Mouse (Mus musculus) MEL (cell line): ENCODE results near the gene Atp6v1e2. TPM values are rescaled to one million over a fixed set of nuclear protein-coding genes. Genes with fewer than 3 reads are reported as not detected.

ENCODE experiments used
- DNase-seq: peaks from one replicate; pipeline ENCODE4 v3.0.0; 2011; ENCODE audit warnings: low read depth, low spot score
- H3K27ac ChIP-seq: 2 replicates; pipeline ENCODE4 v1.5.1; 2012; ENCODE audit warnings: low read depth, mild to moderate bottlenecking, control low read depth, low read length, moderate library complexity; ENCODE audit not compliant: control insufficient read depth
- H3K27me3 ChIP-seq, 2 experiments: fragments of 150-350 bp in 1 of 2; sonication (generic) in 1 of 2; 2 replicates each; pipeline ENCODE4 v1.6.1; 2012; ENCODE audit warnings: low read length in 2 of 2, mild to moderate bottlenecking in 2 of 2, improper control_type of control experiment in 1 of 2, moderate library complexity in 1 of 2; ENCODE audit not compliant: insufficient read depth in 2 of 2, control insufficient read depth in 1 of 2
- H3K36me3 ChIP-seq, 2 experiments: 2 replicates each; pipeline ENCODE4 v1.6.1; 2012 to 2014; ENCODE audit warnings: low read length in 2 of 2, improper control_type of control experiment in 1 of 2, inconsistent platforms in 1 of 2, mild to moderate bottlenecking in 1 of 2; ENCODE audit not compliant: insufficient read depth in 2 of 2, control insufficient read depth in 1 of 2
- H3K4me1 ChIP-seq, 2 experiments: fragments of 150-350 bp in 1 of 2; sonication (generic) in 1 of 2; 2 replicates each; pipeline ENCODE4 v1.6.1; 2012; ENCODE audit warnings: low read length in 2 of 2, improper control_type of control experiment in 1 of 2, mild to moderate bottlenecking in 1 of 2; ENCODE audit not compliant: insufficient read depth in 2 of 2, control insufficient read depth in 1 of 2
- H3K4me3 ChIP-seq, 2 experiments: fragments of 150-350 bp in 1 of 2; sonication (generic) in 1 of 2; 2 replicates each; pipeline ENCODE4 v1.5.1; 2012; ENCODE audit warnings: low read depth in 2 of 2, low read length in 2 of 2, mild to moderate bottlenecking in 2 of 2, moderate library complexity in 2 of 2, control low read depth in 1 of 2, improper control_type of control experiment in 1 of 2; ENCODE audit not compliant: control insufficient read depth in 1 of 2, insufficient read depth in 1 of 2
- H3K79me2 ChIP-seq: 2 replicates; pipeline ENCODE4 v1.6.1; 2012; ENCODE audit warnings: mild to moderate bottlenecking, low read length, moderate library complexity; ENCODE audit not compliant: control insufficient read depth, poor library complexity, insufficient read depth
- H3K9ac ChIP-seq: 2 replicates; pipeline ENCODE4 v1.6.1; 2012; ENCODE audit warnings: low read depth, mild to moderate bottlenecking, control low read depth, low read length, moderate library complexity; ENCODE audit not compliant: control insufficient read depth, poor library complexity, severe bottlenecking
- H3K9me3 ChIP-seq: fragments of 150-350 bp; sonication (generic); replicated peaks from 2 replicates; pipeline ENCODE4 v1.6.1; 2012; ENCODE audit warnings: mild to moderate bottlenecking, low read length, improper control_type of control experiment, moderate library complexity; ENCODE audit not compliant: insufficient read depth
- BHLHE40 ChIP-seq: IDR thresholded peaks from 2 replicates; pipeline ENCODE4 v1.6.1; 2012; ENCODE audit warnings: low read depth, mild to moderate bottlenecking, inconsistent platforms, low read length, improper control_type of control experiment, borderline replicate concordance
- CTCF ChIP-seq, 3 experiments: IDR thresholded peaks in 2 of 3; conservative IDR thresholded peaks in 1 of 3; 2 replicates each; pipeline ENCODE4 v1.5.1; 2011 to 2012; ENCODE audit warnings: low read length in 3 of 3, low read depth in 2 of 3, mild to moderate bottlenecking in 2 of 3, improper control_type of control experiment in 1 of 3, inconsistent platforms in 1 of 3, mixed read lengths in 1 of 3, moderate library complexity in 1 of 3; ENCODE audit not compliant: control insufficient read depth in 1 of 3, insufficient read depth in 1 of 3, poor library complexity in 1 of 3, severe bottlenecking in 1 of 3
- E2F4 ChIP-seq: IDR thresholded peaks from 2 replicates; pipeline ENCODE4 v1.6.1; 2011; ENCODE audit warnings: low read depth, low read length, improper control_type of control experiment, borderline replicate concordance
- GABPA ChIP-seq: IDR thresholded peaks from 2 replicates; pipeline ENCODE4 v1.6.1; 2012; ENCODE audit warnings: low read depth, mild to moderate bottlenecking, inconsistent platforms, low read length, improper control_type of control experiment, moderate library complexity
- GATA1 ChIP-seq: IDR thresholded peaks from 2 replicates; pipeline ENCODE4 v1.6.1; 2011; ENCODE audit warnings: low read depth, low read length, improper control_type of control experiment
- HCFC1 ChIP-seq: IDR thresholded peaks from 2 replicates; pipeline ENCODE4 v1.6.1; 2012; ENCODE audit warnings: low read depth, mild to moderate bottlenecking, inconsistent platforms, low read length, improper control_type of control experiment, moderate library complexity
- MAZ ChIP-seq: IDR thresholded peaks from 2 replicates; pipeline ENCODE4 v1.6.1; 2012; ENCODE audit warnings: low read depth, mild to moderate bottlenecking, inconsistent platforms, low read length, improper control_type of control experiment
- MEF2A ChIP-seq: IDR thresholded peaks from 2 replicates; pipeline ENCODE4 v1.6.1; 2014; ENCODE audit warnings: low read depth, mild to moderate bottlenecking, inconsistent platforms, low read length, improper control_type of control experiment; ENCODE audit not compliant: poor library complexity, insufficient replicate concordance, severe bottlenecking; ENCODE audit errors: extremely low read depth
- MXI1 ChIP-seq: IDR thresholded peaks from 2 replicates; pipeline ENCODE4 v1.6.1; 2011; ENCODE audit warnings: mild to moderate bottlenecking, low read depth, low read length, improper control_type of control experiment
- MYB ChIP-seq: IDR thresholded peaks from 2 replicates; pipeline ENCODE4 v1.6.1; 2011; ENCODE audit warnings: mild to moderate bottlenecking, low read depth, low read length, improper control_type of control experiment
- MYC ChIP-seq: IDR thresholded peaks from 2 replicates; pipeline ENCODE4 v1.6.1; 2011; ENCODE audit warnings: low read depth, mild to moderate bottlenecking, low read length, improper control_type of control experiment, moderate library complexity
- NELFE ChIP-seq: IDR thresholded peaks from 2 replicates; pipeline ENCODE4 v1.6.1; 2011; ENCODE audit warnings: low read depth, low read length, improper control_type of control experiment
- NRF1 ChIP-seq: IDR thresholded peaks from 2 replicates; pipeline ENCODE4 v1.6.1; 2014; ENCODE audit warnings: low read depth, mild to moderate bottlenecking, inconsistent platforms, low read length, improper control_type of control experiment, moderate library complexity; ENCODE audit not compliant: poor library complexity, insufficient read depth, severe bottlenecking
- RCOR1 ChIP-seq: IDR thresholded peaks from 2 replicates; pipeline ENCODE4 v1.6.1; 2012; ENCODE audit warnings: low read depth, mild to moderate bottlenecking, inconsistent platforms, low read length, improper control_type of control experiment
- SIN3A ChIP-seq: IDR thresholded peaks from 2 replicates; pipeline ENCODE4 v1.6.1; 2012; ENCODE audit warnings: low read length, improper control_type of control experiment, inconsistent platforms
- SMC3 ChIP-seq: IDR thresholded peaks from 2 replicates; pipeline ENCODE4 v1.6.1; 2011; ENCODE audit warnings: low read depth, low read length, improper control_type of control experiment
- TAL1 ChIP-seq: IDR thresholded peaks from 2 replicates; pipeline ENCODE4 v1.6.1; 2012; ENCODE audit warnings: mild to moderate bottlenecking, inconsistent platforms, low read length, moderate library complexity, mixed read lengths
- TBP ChIP-seq: IDR thresholded peaks from 2 replicates; pipeline ENCODE4 v1.8.0; 2011; ENCODE audit warnings: low read depth, low read length, improper control_type of control experiment
- USF2 ChIP-seq, 2 experiments: IDR thresholded peaks; 2 replicates each; pipeline ENCODE4 v1.6.1; 2011 to 2012; ENCODE audit warnings: improper control_type of control experiment in 2 of 2, low read length in 2 of 2, borderline replicate concordance in 1 of 2, inconsistent platforms in 1 of 2, low read depth in 1 of 2, mild to moderate bottlenecking in 1 of 2; ENCODE audit not compliant: insufficient read depth in 1 of 2
- ZNF384 ChIP-seq: IDR thresholded peaks from 2 replicates; pipeline ENCODE4 v1.6.1; 2012; ENCODE audit warnings: low read depth, mild to moderate bottlenecking, inconsistent platforms, low read length, improper control_type of control experiment
- polyA plus RNA-seq, 2 experiments: library from polyadenylated mRNA; stranded (reverse) in 1 of 2; unstranded in 1 of 2; fragments of >175 nt in 1 of 2; fragments of >200 nt in 1 of 2; gene quantifications; 2 replicates each; pipeline versions ENCODE4 v1.2.1 to v1.2.4; 2012; ENCODE audit warnings: low replicate concordance in 2 of 2, low read depth in 1 of 2; ENCODE audit not compliant: insufficient read length in 2 of 2, insufficient read depth in 1 of 2, missing spikeins in 1 of 2
- total RNA-seq: library from RNA; depleted of rRNA; stranded (reverse); fragments of 300-350 nt; gene quantifications from 2 replicates; pipeline ENCODE4 v1.2.3, GENCODE M21; 2012

Atp6v1e2 gene
- total and polyA plus RNA-seq, 3 experiments: not detected

DNA sequence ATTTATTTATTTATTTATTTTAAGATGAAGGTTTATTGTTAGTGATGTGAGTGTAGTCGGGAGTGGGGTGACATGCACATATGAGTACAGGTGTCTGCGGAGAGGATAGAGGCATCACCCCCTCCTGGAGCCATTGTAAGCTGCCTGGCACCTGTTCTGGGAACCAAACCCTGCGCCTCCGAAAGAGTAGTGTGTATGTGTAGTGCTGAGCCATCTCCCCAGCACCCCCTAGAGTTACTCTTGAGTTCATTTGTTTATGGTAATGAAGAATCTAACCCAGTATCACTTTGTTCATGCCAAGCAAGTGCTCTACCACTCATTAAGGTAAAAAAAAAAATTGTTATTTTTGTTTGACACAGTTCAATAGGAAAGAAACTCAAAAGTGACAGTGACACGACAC lies 40.5 kb upstream of the Atp6v1e2 start:
- H3K27me3 ChIP-seq: no peaks in the 10 kb centered on the region
- no peaks in the 10 kb centered on the region for H3K4me1 ChIP-seq
- H3K79me2 ChIP-seq: no peaks in the 10 kb centered on the region
- no peaks in the 10 kb centered on the region for H3K36me3 ChIP-seq
- H3K4me3 ChIP-seq: no peak overlapping the region
- no peak for TF ChIP-seq HCFC1
- TF ChIP-seq GABPA: no peak
- no peak for DNase-seq
- no peak overlapping the region for H3K9ac ChIP-seq
- no peak overlapping the region for H3K27ac ChIP-seq
- no peaks in the 10 kb centered on the region for H3K9me3 ChIP-seq

DNA sequence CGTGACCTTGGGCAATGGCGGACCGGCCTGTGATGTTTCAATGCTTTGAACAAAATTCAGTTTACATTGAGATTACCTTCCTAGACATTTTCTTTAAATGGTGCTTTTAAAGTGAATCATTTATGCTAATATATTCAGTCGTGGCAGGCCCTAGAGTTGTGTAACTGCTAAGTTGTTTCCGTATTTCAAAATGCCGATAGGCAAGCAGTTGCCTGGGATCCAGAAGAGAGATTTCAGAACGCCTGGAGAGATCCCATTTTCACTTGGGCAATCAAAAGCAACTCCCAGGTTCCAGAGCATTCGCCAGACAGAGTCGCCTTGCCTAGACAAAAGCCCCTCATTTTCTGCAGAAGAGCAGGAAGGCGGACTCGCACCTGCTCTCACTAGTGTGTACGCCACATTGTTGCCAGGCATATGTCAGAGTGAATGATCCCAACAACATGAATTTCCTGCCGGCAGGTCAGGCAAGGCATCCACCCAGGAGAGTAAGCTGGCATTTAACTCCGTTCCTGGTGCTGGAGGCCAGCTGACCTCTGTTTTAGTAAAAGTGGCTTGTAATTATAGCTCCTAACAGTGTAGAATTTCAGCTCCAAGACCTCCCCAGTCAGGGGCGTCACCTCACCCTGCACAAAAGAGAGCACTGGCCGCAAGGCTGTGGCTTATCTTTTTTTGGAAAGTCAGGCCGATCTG lies 38.9 kb upstream of the Atp6v1e2 start:
- Histone ChIP-seq H3K9me3 (no peaks in the 10 kb centered on the region), H3K9ac (no peak overlapping the region), H3K27ac (no peak overlapping the region), H3K36me3 (no peaks in the 10 kb centered on the region), H3K27me3 (no peaks in the 10 kb centered on the region), H3K4me1 (no peaks in the 10 kb centered on the region), H3K79me2 (no peaks in the 10 kb centered on the region), H3K4me3 (no peak overlapping the region)
- no peak for DNase-seq
- TF ChIP-seq ZNF384: no peak
- no peak for TF ChIP-seq NELFE
- no peak for TF ChIP-seq MXI1
- TF ChIP-seq GABPA: no peak

DNA sequence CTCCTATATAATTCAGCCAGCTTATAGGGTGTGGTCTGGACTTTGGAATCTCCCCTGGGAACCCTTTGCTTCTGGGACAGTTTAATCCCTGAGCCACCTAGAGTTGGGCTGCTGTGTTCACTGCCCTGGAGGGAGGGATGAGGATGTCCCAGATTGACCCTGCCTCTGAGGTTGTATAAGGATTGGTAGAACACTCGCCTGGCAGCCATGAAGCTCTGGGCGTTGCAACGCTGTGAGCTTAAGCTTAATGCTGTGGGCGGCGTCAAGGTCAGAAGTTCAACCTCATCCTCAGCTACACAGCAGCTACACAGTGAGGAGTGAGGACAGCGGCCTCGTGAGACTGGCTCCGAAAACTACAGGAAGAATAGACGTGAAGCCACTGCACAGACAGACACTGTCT lies 34.8 kb upstream of the Atp6v1e2 start:
- Histone ChIP-seq H3K4me3 (no peak overlapping the region), H3K9me3 (no peaks in the 10 kb centered on the region), H3K79me2 (no peaks in the 10 kb centered on the region), H3K27me3 (no peaks in the 10 kb centered on the region), H3K9ac (no peak overlapping the region), H3K36me3 (no peaks in the 10 kb centered on the region), H3K4me1 (no peaks in the 10 kb centered on the region), H3K27ac (no peak overlapping the region)
- TF ChIP-seq BHLHE40 (no peak), MAZ (no peak), NRF1 (no peak), TBP (no peak), USF2 (IDR thresholded peaks at IDR 0.05; ENCODE audit: borderline replicate concordance in 1 of 2, insufficient read depth in 1 of 2, low read depth in 1 of 2, low read length in 2 of 2) (no peak), GATA1 (no peak), TAL1 (no peak), HCFC1 (no peak), MEF2A (no peak), SMC3 (no peak), SIN3A (no peak), MYC (no peak), CTCF (IDR thresholded peaks at IDR 0.05 in 2 of 3, conservative IDR thresholded peaks at IDR 0.05 in 1 of 3; ENCODE audit: control insufficient read depth in 1 of 3, insufficient read depth in 1 of 3, low read depth in 2 of 3, low read length in 3 of 3, poor library complexity in 1 of 3, severe bottlenecking in 1 of 3) (no peak), MYB (no peak), GABPA (no peak), RCOR1 (no peak), E2F4 (no peak)
- no peak for DNase-seq
